Mouse (Mus musculus): ENCODE data around the gene Ttll7. TPM values are rescaled to one million over a fixed set of nuclear protein-coding genes. Genes with fewer than 3 reads are reported as not detected.

Gene Ttll7
- polyA plus RNA-seq (2016; fragmentation: Nextera tagmentation; extraction: Ambion mirVana): 1.0 TPM in 2 replicates

GRCm38 (mm10) chr3:146851966-146852891, at the start of gene Ttll7:
Gene Ttll7, plus strand, starts transcription at chr3:146852367.
- H3K27ac ChIP-seq: peak within 1 kb of the TSS; percentile 92
- no peaks in the 10 kb centered on the region for H3K27me3 ChIP-seq (ENCODE audit: low read depth, poor library complexity, severe bottlenecking)
- WGBS: 1% methylated on average over 36 of the region's 36 CpGs
- peaks cover 12% of the 10 kb centered on the region for H3K4me1 ChIP-seq
- no peaks in the 10 kb centered on the region for H3K36me3 ChIP-seq
- H3K9me3 ChIP-seq (replicated peaks): no peaks in the 10 kb centered on the region
- peak within 1 kb of the TSS; percentile 75 for H3K4me3 ChIP-seq
- DNase-seq (ENCODE audit: low spot score): peak; percentile 84

GRCm38 (mm10) chr3:146812041-146812878, 39.9 kb upstream of the Ttll7 start:
- peaks cover 13% of the 10 kb centered on the region; the same call in 1 of the 2 replicates for H3K4me1 ChIP-seq
- peak overlapping the region; percentile 97 for H3K27ac ChIP-seq
- WGBS: under 1% methylated on average over 53 of the region's 60 CpGs
- H3K36me3 ChIP-seq: peaks cover 13% of the 10 kb centered on the region
- H3K9me3 ChIP-seq (replicated peaks): no peaks in the 10 kb centered on the region
- peak; percentile 75 for DNase-seq (ENCODE audit: low spot score)
- peak overlapping the region; percentile 95 for H3K4me3 ChIP-seq
- H3K27me3 ChIP-seq (ENCODE audit: low read depth, poor library complexity, severe bottlenecking): no peaks in the 10 kb centered on the region

GRCm38 (mm10) chr3:146812901-146813393, 39.2 kb upstream of the Ttll7 start, which contains the start of gene Prkacb:
Gene Prkacb, minus strand, starts transcription at chr3:146812990.
- Histone ChIP-seq H3K27ac (peak within 1 kb of the TSS; percentile 97), H3K27me3 (ENCODE audit: low read depth, poor library complexity, severe bottlenecking) (no peaks in the 10 kb centered on the region), H3K36me3 (peaks cover 7% of the 10 kb centered on the region), H3K9me3 (replicated peaks) (no peaks in the 10 kb centered on the region), H3K4me1 (peaks cover 13% of the 10 kb centered on the region; the same call in 1 of the 2 replicates), H3K4me3 (peak within 1 kb of the TSS; percentile 95)
- DNase-seq (ENCODE audit: low spot score): peak; percentile 92
- under 1% methylated on average over 47 of the region's 60 CpGs for WGBS

- Histone ChIP-seq H3K4me3 (peak overlapping the region; percentile 95), H3K27ac (peak overlapping the region; percentile 97; the same call in 1 of the 2 replicates), H3K36me3 (peaks cover 7% of the 10 kb centered on the region), H3K27me3 (ENCODE audit: low read depth, poor library complexity, severe bottlenecking) (no peaks in the 10 kb centered on the region), H3K9me3 (replicated peaks) (no peaks in the 10 kb centered on the region), H3K4me1 (peaks cover 13% of the 10 kb centered on the region; the same call in 1 of the 2 replicates)
- DNase-seq (ENCODE audit: low spot score): no peak
- WGBS: 70% methylated on average over 7 of the region's 7 CpGs
Observed at GRCm38 (mm10) chr3:146813624-146814023, 38.5 kb upstream of the Ttll7 start.

- 93% methylated on average over 4 of the region's 4 CpGs for WGBS
- no peaks in the 10 kb centered on the region for H3K36me3 ChIP-seq
- H3K4me1 ChIP-seq: no peaks in the 10 kb centered on the region
- no peak for DNase-seq (ENCODE audit: low spot score)
- H3K9me3 ChIP-seq (replicated peaks): no peaks in the 10 kb centered on the region
- no peak overlapping the region for H3K4me3 ChIP-seq
- H3K27ac ChIP-seq: no peak overlapping the region
- no peaks in the 10 kb centered on the region for H3K27me3 ChIP-seq (ENCODE audit: low read depth, poor library complexity, severe bottlenecking)
Observed at GRCm38 (mm10) chr3:146820718-146821117, 31.4 kb upstream of the Ttll7 start.

- no peaks in the 10 kb centered on the region for H3K27me3 ChIP-seq (ENCODE audit: low read depth, poor library complexity, severe bottlenecking)
- WGBS: 58% methylated on average over 3 of the region's 3 CpGs
- H3K27ac ChIP-seq: no peak overlapping the region
- no peaks in the 10 kb centered on the region for H3K9me3 ChIP-seq (replicated peaks)
- no peaks in the 10 kb centered on the region for H3K36me3 ChIP-seq
- no peak for DNase-seq (ENCODE audit: low spot score)
- peaks cover 20% of the 10 kb centered on the region for H3K4me1 ChIP-seq
- no peak overlapping the region for H3K4me3 ChIP-seq
Observed at GRCm38 (mm10) chr3:146842766-146843165, 9.4 kb upstream of the Ttll7 start.

GRCm38 (mm10) chr3:146843470-146843869, 8.7 kb upstream of the Ttll7 start:
- Histone ChIP-seq H3K27me3 (ENCODE audit: low read depth, poor library complexity, severe bottlenecking) (no peaks in the 10 kb centered on the region), H3K9me3 (replicated peaks) (no peaks in the 10 kb centered on the region), H3K4me1 (peaks cover 20% of the 10 kb centered on the region), H3K4me3 (no peak overlapping the region), H3K36me3 (no peaks in the 10 kb centered on the region), H3K27ac (peak overlapping the region; percentile 58; the same call in 1 of the 2 replicates)
- no peak for DNase-seq (ENCODE audit: low spot score)
- 56% methylated on average over 6 of the region's 6 CpGs for WGBS

- no peak for DNase-seq (ENCODE audit: low spot score)
- WGBS: 93% methylated on average over 5 of the region's 5 CpGs
Observed at GRCm38 (mm10) chr3:146846237-146846636, 5.9 kb upstream of the Ttll7 start.

GRCm38 (mm10) chr3:146848112-146848511, 4.1 kb upstream of the Ttll7 start:
- no peak overlapping the region for H3K4me3 ChIP-seq
- DNase-seq (ENCODE audit: low spot score): no peak
- H3K27ac ChIP-seq: no peak overlapping the region
- no peaks in the 10 kb centered on the region for H3K9me3 ChIP-seq (replicated peaks)
- H3K4me1 ChIP-seq: peaks cover 19% of the 10 kb centered on the region
- WGBS: 92% methylated on average over 8 of the region's 8 CpGs
- no peaks in the 10 kb centered on the region for H3K36me3 ChIP-seq
- no peaks in the 10 kb centered on the region for H3K27me3 ChIP-seq (ENCODE audit: low read depth, poor library complexity, severe bottlenecking)

More at GRCm38 (mm10) chr3:146846237-146846636, 5.9 kb upstream of the Ttll7 start:
- Histone ChIP-seq H3K36me3 (no peaks in the 10 kb centered on the region), H3K4me3 (no peak overlapping the region), H3K27ac (no peak overlapping the region), H3K4me1 (peaks cover 20% of the 10 kb centered on the region), H3K27me3 (ENCODE audit: low read depth, poor library complexity, severe bottlenecking) (no peaks in the 10 kb centered on the region), H3K9me3 (replicated peaks) (no peaks in the 10 kb centered on the region)

- Histone ChIP-seq H3K27me3 (ENCODE audit: low read depth, poor library complexity, severe bottlenecking) (no peaks in the 10 kb centered on the region), H3K9me3 (replicated peaks) (no peaks in the 10 kb centered on the region), H3K36me3 (no peaks in the 10 kb centered on the region), H3K4me3 (no peak overlapping the region), H3K4me1 (peaks cover 12% of the 10 kb centered on the region), H3K27ac (no peak overlapping the region)
- DNase-seq (ENCODE audit: low spot score): no peak
- 93% methylated on average over 7 of the region's 7 CpGs for WGBS
Observed at GRCm38 (mm10) chr3:146849360-146849759, 2.8 kb upstream of the Ttll7 start.

- peaks cover 12% of the 10 kb centered on the region for H3K4me1 ChIP-seq
- 82% methylated on average over 7 of the region's 7 CpGs for WGBS
- H3K36me3 ChIP-seq: no peaks in the 10 kb centered on the region
- no peaks in the 10 kb centered on the region for H3K9me3 ChIP-seq (replicated peaks)
- no peaks in the 10 kb centered on the region for H3K27me3 ChIP-seq (ENCODE audit: low read depth, poor library complexity, severe bottlenecking)
- H3K4me3 ChIP-seq: no peak overlapping the region
- H3K27ac ChIP-seq: no peak overlapping the region
- no peak for DNase-seq (ENCODE audit: low spot score)
Observed at GRCm38 (mm10) chr3:146854473-146855087, 2.4 kb downstream of the Ttll7 start.

- peaks cover 4% of the 10 kb centered on the region for H3K4me1 ChIP-seq
- H3K27me3 ChIP-seq (ENCODE audit: low read depth, poor library complexity, severe bottlenecking): no peaks in the 10 kb centered on the region
- H3K4me3 ChIP-seq: no peak overlapping the region
- WGBS: 93% methylated on average over 10 of the region's 10 CpGs
- no peak for DNase-seq (ENCODE audit: low spot score)
- no peaks in the 10 kb centered on the region for H3K36me3 ChIP-seq
- H3K9me3 ChIP-seq (replicated peaks): no peaks in the 10 kb centered on the region
- H3K27ac ChIP-seq: no peak overlapping the region
Observed at GRCm38 (mm10) chr3:146857373-146857772, 5.2 kb downstream of the Ttll7 start.

All from limb, embryonic 10.5 days (tissue).